Mouse (Mus musculus) neural tube, embryonic 15.5 days (tissue): ENCODE results near the gene Myo18b. TPM values are rescaled to one million over a fixed set of nuclear protein-coding genes. Genes with fewer than 3 reads are reported as not detected.
A peak's percentile ranks its signal among the peaks of the same experiment; 100 is the strongest.

ENCODE experiments used
- ATAC-seq: fragments of 200-750 bp; cut with Nextera tagmentation; 2 replicates; pipeline ENCODE4 v1.8.0; 2017; ENCODE audit warnings: mild to moderate bottlenecking, moderate TSS enrichment, moderate library complexity; ENCODE audit not compliant: low FRiP score
- H3K27ac ChIP-seq: fragments of 300-500 bp; sonication (generic); replicated peaks from 2 replicates; pipeline ENCODE4 v1.5.1; 2015; ENCODE audit warnings: mild to moderate bottlenecking, inconsistent platforms
- H3K27me3 ChIP-seq: fragments of 300-500 bp; sonication (generic); replicated peaks from 2 replicates; pipeline ENCODE4 v1.6.1; 2015; ENCODE audit warnings: inconsistent platforms
- H3K36me3 ChIP-seq: fragments of 300-500 bp; sonication (generic); 2 replicates; pipeline ENCODE4 v1.6.1; 2015; ENCODE audit warnings: inconsistent platforms
- H3K4me1 ChIP-seq: fragments of 300-500 bp; sonication (generic); 2 replicates; pipeline ENCODE4 v1.6.1; 2015; ENCODE audit warnings: inconsistent platforms
- H3K4me2 ChIP-seq: fragments of 300-500 bp; sonication (generic); 2 replicates; pipeline ENCODE4 v1.6.1; 2015; ENCODE audit warnings: inconsistent platforms, mild to moderate bottlenecking, moderate library complexity
- H3K4me3 ChIP-seq: fragments of 300-500 bp; sonication (generic); replicated peaks from 2 replicates; pipeline ENCODE4 v1.5.1; 2015; ENCODE audit warnings: mild to moderate bottlenecking, inconsistent platforms
- H3K9ac ChIP-seq: fragments of 300-500 bp; sonication (generic); replicated peaks from 2 replicates; pipeline ENCODE4 v1.6.1; 2015; ENCODE audit warnings: mild to moderate bottlenecking, inconsistent platforms
- H3K9me3 ChIP-seq: fragments of 300-500 bp; sonication (generic); replicated peaks from 2 replicates; pipeline ENCODE4 v1.6.1; 2016; ENCODE audit warnings: inconsistent platforms
- WGBS: fragments of 180-500 bp; shearing (Covaris S2); methylation state at CpG from one replicate; pipeline ENCODE4 v1.1.7; 2015; ENCODE audit warnings: mixed read lengths; 5-methylcytosine and 5-hydroxymethylcytosine counted together
- polyA plus RNA-seq: library from polyadenylated mRNA; unstranded; fragments of >200 nt; fragmentation: Nextera tagmentation; extraction: Ambion mirVana; gene quantifications from 2 replicates; pipeline ENCODE4 v1.2.1, GENCODE M21; 2015

The Myo18b gene
- polyA plus RNA-seq, 1 experiment from 2014 or later: 1.8 TPM

GRCm38 (mm10) chr5:112660924-112661431 is 235.2 kb downstream of the Myo18b start:
- ATAC-seq: peak; percentile 44
- Histone ChIP-seq H3K9me3 (no peaks in the 10 kb centered on the region), H3K36me3 (no peaks in the 10 kb centered on the region), H3K27me3 (no peaks in the 10 kb centered on the region), H3K9ac (no peak overlapping the region), H3K27ac (0 out of 2 replicates have a peak overlapping the region, but pooled peaks have one; percentile 49), H3K4me2 (no peak overlapping the region), H3K4me3 (no peak overlapping the region), H3K4me1 (peaks cover 38% of the 10 kb centered on the region)
- 24% methylated on average over 10 of the region's 10 CpGs for WGBS

- H3K4me1 ChIP-seq: peaks cover 44% of the 10 kb centered on the region
- no peaks in the 10 kb centered on the region for H3K9me3 ChIP-seq
- no peak for ATAC-seq
- H3K4me2 ChIP-seq: no peak overlapping the region
- no peaks in the 10 kb centered on the region for H3K27me3 ChIP-seq
- 51% methylated on average over 4 of the region's 4 CpGs for WGBS
- H3K36me3 ChIP-seq: no peaks in the 10 kb centered on the region
- H3K4me3 ChIP-seq: no peak overlapping the region
- no peak overlapping the region for H3K27ac ChIP-seq
- H3K9ac ChIP-seq: no peak overlapping the region
Measured at GRCm38 (mm10) chr5:112659295-112659694, 236.9 kb downstream of the Myo18b start.

GRCm38 (mm10) chr5:112656811-112657210 is 239.4 kb downstream of the Myo18b start:
- Histone ChIP-seq H3K9me3 (no peaks in the 10 kb centered on the region), H3K4me1 (peaks cover 37% of the 10 kb centered on the region), H3K36me3 (no peaks in the 10 kb centered on the region), H3K27ac (no peak overlapping the region), H3K27me3 (no peaks in the 10 kb centered on the region), H3K4me2 (no peak overlapping the region), H3K9ac (no peak overlapping the region), H3K4me3 (no peak overlapping the region)
- ATAC-seq: no peak
- 5% methylated on average over 6 of the region's 6 CpGs for WGBS

GRCm38 (mm10) chr5:112655986-112656541 is 240.1 kb downstream of the Myo18b start:
- Histone ChIP-seq H3K36me3 (no peaks in the 10 kb centered on the region), H3K9me3 (no peaks in the 10 kb centered on the region), H3K4me1 (peaks cover 35% of the 10 kb centered on the region), H3K4me2 (peak overlapping the region; percentile 55), H3K27ac (no peak overlapping the region), H3K9ac (peak overlapping the region; percentile 38; the same call in 1 of the 2 replicates), H3K4me3 (peak overlapping the region; percentile 22), H3K27me3 (no peaks in the 10 kb centered on the region)
- no peak for ATAC-seq
- under 1% methylated on average over 15 of the region's 15 CpGs for WGBS

- 3% methylated on average over 14 of the region's 14 CpGs for WGBS
- H3K9me3 ChIP-seq: no peaks in the 10 kb centered on the region
- peak overlapping the region; percentile 38; the same call in 1 of the 2 replicates for H3K9ac ChIP-seq
- peak overlapping the region; percentile 55 for H3K4me2 ChIP-seq
- peak; percentile 67; the same call in 1 of the 2 replicates for ATAC-seq
- H3K27ac ChIP-seq: no peak overlapping the region
- no peaks in the 10 kb centered on the region for H3K36me3 ChIP-seq
- H3K4me3 ChIP-seq: peak overlapping the region; percentile 22
- H3K27me3 ChIP-seq: no peaks in the 10 kb centered on the region
- peaks cover 30% of the 10 kb centered on the region for H3K4me1 ChIP-seq
Measured at GRCm38 (mm10) chr5:112655529-112655928, 240.6 kb downstream of the Myo18b start.

GRCm38 (mm10) chr5:112652036-112652435 is 244.1 kb downstream of the Myo18b start:
- no peak for ATAC-seq
- peaks cover 26% of the 10 kb centered on the region for H3K4me1 ChIP-seq
- no peaks in the 10 kb centered on the region for H3K36me3 ChIP-seq
- H3K9me3 ChIP-seq: no peaks in the 10 kb centered on the region
- H3K9ac ChIP-seq: no peak overlapping the region
- H3K27ac ChIP-seq: no peak overlapping the region
- H3K4me3 ChIP-seq: no peak overlapping the region
- H3K27me3 ChIP-seq: no peaks in the 10 kb centered on the region
- H3K4me2 ChIP-seq: no peak overlapping the region
- WGBS: 76% methylated on average over 4 of the region's 4 CpGs

- WGBS: 84% methylated on average over 6 of the region's 6 CpGs
- no peaks in the 10 kb centered on the region for H3K27me3 ChIP-seq
- H3K9ac ChIP-seq: no peak overlapping the region
- H3K4me3 ChIP-seq: no peak overlapping the region
- H3K9me3 ChIP-seq: no peaks in the 10 kb centered on the region
- H3K36me3 ChIP-seq: no peaks in the 10 kb centered on the region
- no peak for ATAC-seq
- no peak overlapping the region for H3K4me2 ChIP-seq
- H3K4me1 ChIP-seq: peaks cover 4% of the 10 kb centered on the region; the same call in 1 of the 2 replicates
- H3K27ac ChIP-seq: no peak overlapping the region
Measured at GRCm38 (mm10) chr5:112649164-112649702, 246.9 kb downstream of the Myo18b start.

GRCm38 (mm10) chr5:112646871-112647270 is 249.3 kb downstream of the Myo18b start:
- WGBS: 75% methylated on average over 2 of the region's 2 CpGs

GRCm38 (mm10) chr5:112645535-112645934 is 250.6 kb downstream of the Myo18b start:
- H3K9me3 ChIP-seq: no peaks in the 10 kb centered on the region
- no peak overlapping the region for H3K27ac ChIP-seq
- ATAC-seq: no peak
- WGBS: 92% methylated on average over 2 of the region's 2 CpGs
- H3K36me3 ChIP-seq: no peaks in the 10 kb centered on the region
- H3K4me1 ChIP-seq: peaks cover 15% of the 10 kb centered on the region
- H3K4me3 ChIP-seq: no peak overlapping the region
- H3K27me3 ChIP-seq: no peaks in the 10 kb centered on the region; the same call in 1 of the 2 replicates
- H3K9ac ChIP-seq: no peak overlapping the region
- no peak overlapping the region for H3K4me2 ChIP-seq

More at GRCm38 (mm10) chr5:112646871-112647270, 249.3 kb downstream of the Myo18b start:
- H3K4me3 ChIP-seq: no peak overlapping the region
- ATAC-seq: no peak
- no peak overlapping the region for H3K4me2 ChIP-seq
- no peak overlapping the region for H3K9ac ChIP-seq
- H3K36me3 ChIP-seq: no peaks in the 10 kb centered on the region
- H3K27me3 ChIP-seq: no peaks in the 10 kb centered on the region; the same call in 1 of the 2 replicates
- no peaks in the 10 kb centered on the region for H3K9me3 ChIP-seq
- peaks cover 8% of the 10 kb centered on the region for H3K4me1 ChIP-seq
- no peak overlapping the region for H3K27ac ChIP-seq

GRCm38 (mm10) chr5:112643533-112644272 is 252.5 kb downstream of the Myo18b start:
- H3K4me1 ChIP-seq: peaks cover 21% of the 10 kb centered on the region
- no peaks in the 10 kb centered on the region for H3K36me3 ChIP-seq
- 26% methylated on average over 19 of the region's 20 CpGs for WGBS
- H3K9ac ChIP-seq: no peak overlapping the region
- no peaks in the 10 kb centered on the region; the same call in 1 of the 2 replicates for H3K27me3 ChIP-seq
- H3K4me3 ChIP-seq: no peak overlapping the region
- ATAC-seq: peak; percentile 57; the same call in 1 of the 2 replicates
- H3K27ac ChIP-seq: peak overlapping the region; percentile 37; the same call in 1 of the 2 replicates
- peak overlapping the region; percentile 9; the same call in 1 of the 2 replicates for H3K4me2 ChIP-seq
- no peaks in the 10 kb centered on the region for H3K9me3 ChIP-seq

GRCm38 (mm10) chr5:112642731-112643130 is 253.4 kb downstream of the Myo18b start:
- Histone ChIP-seq H3K4me3 (no peak overlapping the region), H3K36me3 (no peaks in the 10 kb centered on the region), H3K4me1 (peaks cover 24% of the 10 kb centered on the region), H3K27ac (no peak overlapping the region), H3K4me2 (no peak overlapping the region), H3K9me3 (no peaks in the 10 kb centered on the region), H3K9ac (no peak overlapping the region), H3K27me3 (no peaks in the 10 kb centered on the region; the same call in 1 of the 2 replicates)
- no peak for ATAC-seq
- 62% methylated on average over 10 of the region's 10 CpGs for WGBS
